14 mouse cellular contexts compared by ENCODE assay signal in the genomic region with DNA sequence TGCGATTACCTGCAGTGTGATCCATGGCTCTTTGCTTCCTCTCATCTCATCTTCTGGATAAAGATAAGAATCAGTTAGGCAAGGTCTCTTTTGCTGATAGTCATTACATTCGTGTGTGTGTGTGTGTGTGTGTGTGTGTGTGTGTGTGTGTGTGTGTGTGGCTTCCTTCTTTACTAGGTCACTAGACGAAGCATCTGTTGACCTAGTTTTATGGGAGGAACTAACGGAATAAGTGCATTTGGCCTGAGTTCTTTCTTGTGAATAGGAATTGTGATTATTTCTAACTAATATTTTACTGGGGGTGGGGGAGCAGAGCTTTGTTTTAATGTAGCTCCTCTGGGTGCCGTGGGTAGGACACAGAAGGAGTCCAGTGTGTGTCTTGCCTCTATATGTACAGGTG.
"Had no signal": no experiment of that assay in that cellular context is flagged by ENCODE, and none has a peak within 500 bp of the region (broad histone marks: within the 10 kb centered on the region; RNA-seq: fewer than 3 reads in every experiment).

No protein-coding gene starts in this region.

- H3K9ac ChIP-seq: liver, embryonic 13.5 days; stomach, embryonic 15.5 days had no signal

- H3K27me3 ChIP-seq: liver, embryonic 13.5 days; stomach, embryonic 15.5 days had no signal

- H3K4me3 ChIP-seq: liver, embryonic 13.5 days; stomach, embryonic 15.5 days had no signal

- H3K4me2 ChIP-seq: liver, embryonic 13.5 days; midbrain, embryonic 11.5 days; stomach, embryonic 15.5 days had no signal

- H3K9me3 ChIP-seq: liver, embryonic 13.5 days; stomach, embryonic 15.5 days had no signal

- H3K4me1 ChIP-seq: stomach, embryonic 15.5 days had no signal

- H3K27ac ChIP-seq: kidney, postnatal 0 days; liver, embryonic 13.5 days; stomach, embryonic 15.5 days had no signal

- H3K36me3 ChIP-seq: liver, embryonic 13.5 days; stomach, embryonic 15.5 days had no signal

- ATAC-seq: intestine, embryonic 16.5 days had no signal

- DNase-seq: kidney, adult 2 months; kidney, postnatal 25 days; left cerebral cortex, postnatal 4 days; liver, embryonic 13.5 days; lung, adult 2 months; lung, postnatal 14 days; lung, postnatal 4 days; midbrain, embryonic 14.5 days; right cerebral cortex, postnatal 25 days; spleen, adult 18-20 months had no signal
